Mouse (Mus musculus) frontal cortex, adult 2 months (tissue): ENCODE data around the gene Olfr1136. TPM values are rescaled to one million over a fixed set of nuclear protein-coding genes. Genes with fewer than 3 reads are reported as not detected.

Source experiments
- DNase-seq, 2 experiments: peaks; one replicate each; pipeline ENCODE4 v3.0.0; 2022; ENCODE audit warnings: low spot score in 1 of 2; ENCODE audit errors: extremely low spot score in 1 of 2
- polyA plus RNA-seq: library from polyadenylated mRNA; depleted of rRNA; stranded (reverse); fragments of >200 nt; gene quantifications from 2 replicates; pipeline ENCODE4 v1.2.3, GENCODE M21; 2012; rRNA removed

Olfr1136 gene
- polyA plus RNA-seq = not detected in 2 replicates

- DNase-seq = no peak
These were observed at the start of gene Olfr1136 for GRCm38 (mm10) chr2:87693847-87694246. Gene Olfr1136, minus strand, starts transcription at chr2:87693947.

- DNase-seq = no peak
These were observed 49.7 kb upstream of the Olfr1136 start, which contains the start of gene Olfr1140 for GRCm38 (mm10) chr2:87743452-87743851. Gene Olfr1140, plus strand, starts transcription at chr2:87743752.

- no peak for DNase-seq
These were observed 46.1 kb upstream of the Olfr1136 start, which contains the start of gene Olfr1138 for GRCm38 (mm10) chr2:87739878-87740277. Gene Olfr1138, minus strand, starts transcription at chr2:87739978.

GRCm38 (mm10) chr2:87713079-87713478 lies 19.3 kb upstream of the Olfr1136 start, which contains the start of gene Olfr1137:
Gene Olfr1137, minus strand, starts transcription at chr2:87713179.
- no peak for DNase-seq

- DNase-seq = no peak
These were observed 20.2 kb downstream of the Olfr1136 start, which contains the start of gene Olfr1135 for GRCm38 (mm10) chr2:87673564-87673963. Gene Olfr1135, minus strand, starts transcription at chr2:87673664.

- no peak for DNase-seq
These were observed 35.4 kb downstream of the Olfr1136 start, which contains the start of gene Olfr1134 for GRCm38 (mm10) chr2:87658360-87658759. Gene Olfr1134, minus strand, starts transcription at chr2:87658460.

- DNase-seq = no peak
These were observed 46.5 kb downstream of the Olfr1136 start, which contains the start of gene Olfr1133 for GRCm38 (mm10) chr2:87647274-87647673. Gene Olfr1133, minus strand, starts transcription at chr2:87647374.

Other genes with a start within 250 kb of the Olfr1136 start
- gene Olfr1126, start 240.0 kb downstream of the Olfr1136 start, polyA plus RNA-seq = not detected in 2 replicates
- gene Pramel7, start 196.9 kb downstream of the Olfr1136 start, polyA plus RNA-seq = not detected in 2 replicates
- gene Pramel6, start 187.4 kb downstream of the Olfr1136 start, polyA plus RNA-seq = not detected in 2 replicates
- not detected in 2 replicates for gene Olfr153, start 162.2 kb downstream of the Olfr1136 start, polyA plus RNA-seq
- gene Olfr1128, start 148.4 kb downstream of the Olfr1136 start, polyA plus RNA-seq = not detected in 2 replicates
- gene Olfr1129, start 120.0 kb downstream of the Olfr1136 start, polyA plus RNA-seq = not detected in 2 replicates
- not detected in 2 replicates for gene Olfr1130, start 87.7 kb downstream of the Olfr1136 start, polyA plus RNA-seq
- gene Olfr1131, start 66.8 kb downstream of the Olfr1136 start, polyA plus RNA-seq = not detected in 2 replicates
- not detected in 2 replicates for gene Olfr1132, start 56.4 kb downstream of the Olfr1136 start, polyA plus RNA-seq
- not detected in 2 replicates for gene Olfr1133, start 46.6 kb downstream of the Olfr1136 start, polyA plus RNA-seq
- gene Olfr1134, start 35.5 kb downstream of the Olfr1136 start, polyA plus RNA-seq = 0.11 TPM in 1 of 2 replicates, not detected in the other
- gene Olfr1135, start 20.3 kb downstream of the Olfr1136 start, polyA plus RNA-seq = not detected in 2 replicates
- gene Olfr1137, start 19.2 kb upstream of the Olfr1136 start, polyA plus RNA-seq = 0.02 TPM in 1 of 2 replicates, not detected in the other
- gene Olfr1138, start 46.0 kb upstream of the Olfr1136 start, polyA plus RNA-seq = not detected in 2 replicates
- 0.13 TPM in 1 of 2 replicates, not detected in the other for gene Olfr1140, start 49.8 kb upstream of the Olfr1136 start, polyA plus RNA-seq
- gene Olfr1141, start 60.0 kb upstream of the Olfr1136 start, polyA plus RNA-seq = not detected in 2 replicates
- gene Olfr152, start 85.5 kb upstream of the Olfr1136 start, polyA plus RNA-seq = 0.11 TPM in 1 of 2 replicates, not detected in the other
- not detected in 2 replicates for gene Olfr1143, start 106.6 kb upstream of the Olfr1136 start, polyA plus RNA-seq
- not detected in 2 replicates for gene Olfr1145, start 115.9 kb upstream of the Olfr1136 start, polyA plus RNA-seq
- gene Olfr1148, start 136.6 kb upstream of the Olfr1136 start, polyA plus RNA-seq = not detected in 2 replicates
- gene Olfr1150-ps1, start 150.0 kb upstream of the Olfr1136 start, polyA plus RNA-seq = not detected in 2 replicates
- gene Olfr1151, start 161.9 kb upstream of the Olfr1136 start, polyA plus RNA-seq = not detected in 2 replicates
- not detected in 2 replicates for gene Olfr1152, start 172.5 kb upstream of the Olfr1136 start, polyA plus RNA-seq
- not detected in 2 replicates for gene Olfr1153, start 201.0 kb upstream of the Olfr1136 start, polyA plus RNA-seq
- gene Olfr1154, start 211.2 kb upstream of the Olfr1136 start, polyA plus RNA-seq = not detected in 2 replicates